Mouse (Mus musculus): ENCODE results near the gene Plekha8. TPM values are rescaled to one million over a fixed set of nuclear protein-coding genes. Genes with fewer than 3 reads are reported as not detected.
A peak's percentile ranks its signal among the peaks of the same experiment; 100 is the strongest.

Plekha8 gene
- polyA plus RNA-seq, 1 experiment from 2014 or later = 13.9 TPM

DNA sequence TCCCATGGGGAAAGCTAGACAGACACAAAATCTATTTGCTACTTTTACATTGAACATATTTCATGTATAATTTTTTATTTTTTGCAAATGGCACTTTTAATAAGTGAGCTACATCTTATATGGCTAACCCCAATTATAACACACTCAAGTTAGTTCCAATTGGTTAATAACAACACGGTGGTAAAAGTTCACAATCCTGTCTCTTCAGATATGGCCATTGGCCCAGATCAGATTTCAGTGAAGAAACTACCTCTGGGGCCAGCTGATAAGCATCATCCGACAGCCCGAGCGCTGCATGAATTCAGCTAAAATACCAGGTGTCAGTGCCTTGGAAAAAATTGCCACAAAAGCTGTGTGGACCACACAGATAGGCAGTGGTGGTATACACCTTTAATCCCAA is 7.2 kb upstream of the Plekha8 start:
- H3K4me3 ChIP-seq = no peak overlapping the region
- WGBS = 70% methylated on average over 4 of the region's 4 CpGs
- no peak overlapping the region for H3K27ac ChIP-seq (ENCODE audit: poor library complexity, severe bottlenecking)
- H3K36me3 ChIP-seq = peaks cover 14% of the 10 kb centered on the region
- no peak overlapping the region for H3K4me2 ChIP-seq
- H3K27me3 ChIP-seq (replicated peaks) = no peaks in the 10 kb centered on the region
- H3K9me3 ChIP-seq (replicated peaks) = no peaks in the 10 kb centered on the region
- ATAC-seq (ENCODE audit: insufficient number of reproducible peaks, low FRiP score) = no peak
- H3K9ac ChIP-seq = no peak overlapping the region
- peaks cover 13% of the 10 kb centered on the region for H3K4me1 ChIP-seq (replicated peaks)

DNA sequence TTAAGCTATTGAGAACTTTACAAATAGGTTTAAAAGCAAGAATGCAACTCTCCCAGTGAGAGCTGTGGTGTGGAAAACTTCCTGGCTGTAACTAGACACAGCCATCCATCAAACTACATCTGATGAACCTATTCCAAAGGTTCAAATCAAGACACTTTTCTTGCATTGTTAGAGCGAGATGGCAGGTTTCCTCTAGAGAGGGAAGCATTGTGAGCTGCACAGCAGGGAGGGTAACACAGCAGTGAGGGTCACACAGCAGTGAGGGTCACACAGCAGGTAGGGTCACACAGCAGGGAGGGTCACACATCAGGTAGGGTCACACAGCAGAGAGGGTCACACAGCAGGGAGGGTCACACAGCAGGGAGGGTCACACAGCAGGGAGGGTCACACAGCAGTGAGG is 6.7 kb upstream of the Plekha8 start:
- WGBS = 67% methylated on average over 1 of the region's 1 CpGs
- no peak overlapping the region for H3K27ac ChIP-seq (ENCODE audit: poor library complexity, severe bottlenecking)
- ATAC-seq (ENCODE audit: insufficient number of reproducible peaks, low FRiP score) = no peak
- peaks cover 13% of the 10 kb centered on the region for H3K4me1 ChIP-seq (replicated peaks)
- peaks cover 9% of the 10 kb centered on the region for H3K36me3 ChIP-seq
- no peaks in the 10 kb centered on the region for H3K9me3 ChIP-seq (replicated peaks)
- no peak overlapping the region for H3K9ac ChIP-seq
- no peak overlapping the region for H3K4me3 ChIP-seq
- H3K4me2 ChIP-seq = no peak overlapping the region
- no peaks in the 10 kb centered on the region for H3K27me3 ChIP-seq (replicated peaks)

DNA sequence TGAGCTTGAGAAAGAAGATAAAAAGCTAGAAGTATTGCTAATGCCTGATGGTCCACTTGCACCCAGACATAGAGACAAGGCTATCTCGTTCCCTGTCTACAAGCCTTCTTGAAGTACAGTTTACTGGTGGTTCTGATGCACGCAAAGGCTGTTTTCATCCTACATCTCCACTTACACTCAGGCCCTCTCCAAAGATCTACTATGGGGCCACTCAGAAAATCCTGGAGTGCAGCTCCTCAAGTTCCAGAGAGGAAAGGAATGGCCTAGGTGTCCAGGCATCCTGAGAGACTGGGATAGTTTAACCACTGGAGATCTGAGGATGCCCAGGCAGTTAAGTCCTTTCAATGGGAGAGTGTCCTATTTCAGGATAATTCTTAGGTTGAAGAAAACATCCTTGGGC is 4.2 kb upstream of the Plekha8 start:
- H3K27ac ChIP-seq (ENCODE audit: poor library complexity, severe bottlenecking) = no peak overlapping the region
- H3K9ac ChIP-seq = no peak overlapping the region
- no peak overlapping the region for H3K4me3 ChIP-seq
- ATAC-seq (ENCODE audit: insufficient number of reproducible peaks, low FRiP score) = no peak
- no peak overlapping the region for H3K4me2 ChIP-seq
- no peaks in the 10 kb centered on the region for H3K36me3 ChIP-seq
- H3K4me1 ChIP-seq (replicated peaks) = peaks cover 17% of the 10 kb centered on the region
- 84% methylated on average over 2 of the region's 2 CpGs for WGBS
- H3K9me3 ChIP-seq (replicated peaks) = no peaks in the 10 kb centered on the region
- H3K27me3 ChIP-seq (replicated peaks) = no peaks in the 10 kb centered on the region

DNA sequence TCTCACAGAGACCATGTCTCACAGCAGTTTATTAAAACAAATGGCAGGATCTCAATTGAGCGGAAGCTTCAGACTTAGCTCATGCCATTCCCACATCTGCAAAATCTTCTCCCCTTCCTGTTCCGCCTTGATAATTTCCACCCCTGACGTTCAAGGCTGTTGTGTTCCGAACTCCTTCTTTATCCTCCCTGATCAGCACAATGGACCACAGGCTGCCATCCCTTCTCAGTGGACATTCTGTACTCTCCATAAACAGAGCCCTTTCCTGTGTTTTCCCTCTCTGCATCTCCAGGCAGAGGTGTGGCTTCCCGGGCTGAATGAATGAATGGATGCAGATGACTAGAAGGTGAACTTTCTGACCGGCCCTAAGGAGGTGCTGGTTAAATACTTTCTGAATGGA is 3.1 kb upstream of the Plekha8 start:
- no peak overlapping the region for H3K27ac ChIP-seq (ENCODE audit: poor library complexity, severe bottlenecking)
- peaks cover 27% of the 10 kb centered on the region for H3K4me1 ChIP-seq (replicated peaks)
- no peaks in the 10 kb centered on the region for H3K27me3 ChIP-seq (replicated peaks)

DNA sequence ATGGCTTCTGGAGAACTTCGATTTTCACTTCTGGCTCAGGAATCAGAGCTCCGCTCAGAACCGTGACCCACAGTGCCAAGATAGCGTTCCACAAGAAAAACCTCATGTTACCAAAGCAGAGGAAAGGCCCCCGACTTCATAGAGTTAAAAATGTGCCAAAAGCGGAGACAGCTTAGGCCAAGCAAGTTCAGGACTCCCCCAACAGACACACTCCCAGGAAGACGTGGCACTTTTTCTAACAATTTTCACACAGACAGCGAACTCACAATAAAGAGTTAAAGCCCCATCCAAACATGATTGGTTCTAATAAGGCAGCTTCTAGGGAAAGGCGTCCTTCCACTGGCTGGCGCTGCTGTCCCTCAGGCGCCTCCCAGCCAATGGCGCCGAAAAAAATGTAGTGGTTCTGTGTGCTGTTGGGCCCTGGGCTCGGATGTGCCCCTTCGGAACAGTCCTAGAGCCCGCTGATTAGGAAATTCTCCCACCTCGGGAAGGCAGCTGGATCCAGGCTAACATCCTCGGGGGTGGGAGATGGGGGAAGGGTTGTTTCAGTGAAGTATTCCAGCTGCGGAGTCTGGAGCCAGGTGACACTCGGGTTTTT is 1.9 kb upstream of the Plekha8 start:
- Histone ChIP-seq H3K27me3 (replicated peaks) (no peaks in the 10 kb centered on the region), H3K27ac (ENCODE audit: poor library complexity, severe bottlenecking) (peak overlapping the region; percentile 20; the same call in 1 of the 2 replicates), H3K36me3 (no peaks in the 10 kb centered on the region), H3K4me2 (peak overlapping the region; percentile 66), H3K4me1 (replicated peaks) (peaks cover 32% of the 10 kb centered on the region), H3K4me3 (peak overlapping the region; percentile 61), H3K9ac (peak overlapping the region; percentile 78), H3K9me3 (replicated peaks) (no peaks in the 10 kb centered on the region)
- WGBS = under 1% methylated on average over 20 of the region's 20 CpGs
- peak; percentile 82 for ATAC-seq (ENCODE audit: insufficient number of reproducible peaks, low FRiP score)

More for the DNA sequence above, 3.1 kb upstream of the Plekha8 start:
- Histone ChIP-seq H3K36me3 (no peaks in the 10 kb centered on the region), H3K4me2 (peak overlapping the region; percentile 64), H3K9me3 (replicated peaks) (no peaks in the 10 kb centered on the region), H3K9ac (peak overlapping the region; percentile 55; the same call in 1 of the 2 replicates), H3K4me3 (peak overlapping the region; percentile 35)
- ATAC-seq (ENCODE audit: insufficient number of reproducible peaks, low FRiP score) = no peak
- 38% methylated on average over 6 of the region's 6 CpGs for WGBS

DNA sequence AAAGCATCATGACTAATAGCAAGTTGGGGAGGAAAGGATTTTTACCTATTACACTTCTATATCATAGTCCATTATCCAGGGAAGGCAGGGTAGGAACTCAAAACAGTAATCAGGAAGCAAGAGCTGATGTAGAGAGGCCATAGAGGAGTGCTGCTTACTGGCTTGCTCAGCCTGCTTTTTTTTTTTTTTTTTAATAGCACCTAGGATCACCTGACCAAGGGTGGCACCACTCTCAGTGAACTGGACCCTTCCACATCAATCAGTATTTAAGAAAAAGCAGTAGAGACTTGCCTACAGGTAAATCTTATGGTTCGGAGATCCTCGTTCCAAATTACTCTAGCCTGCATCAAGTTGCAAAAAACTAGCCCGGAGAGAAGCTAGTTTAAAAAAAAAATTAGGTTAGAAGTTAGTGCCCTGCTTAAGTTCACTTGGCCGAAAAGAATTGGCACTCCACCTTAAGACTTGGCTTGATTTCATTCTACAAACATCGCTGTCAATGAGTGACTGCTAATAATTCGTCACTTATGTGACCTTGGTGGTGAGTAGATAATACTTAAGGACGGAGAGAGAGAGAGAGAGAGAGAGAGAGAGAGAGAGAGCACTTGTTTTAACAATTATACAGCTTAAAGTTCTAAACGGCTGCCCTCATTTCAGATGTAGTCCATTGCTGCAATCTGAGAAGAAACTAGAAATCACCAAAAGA is 994 bp upstream of the Plekha8 start:
- Histone ChIP-seq H3K4me3 (peak overlapping the region; percentile 61), H3K27ac (ENCODE audit: poor library complexity, severe bottlenecking) (0 out of 2 replicates have a peak overlapping the region, but pooled peaks have one; percentile 20), H3K27me3 (replicated peaks) (no peaks in the 10 kb centered on the region), H3K36me3 (no peaks in the 10 kb centered on the region), H3K4me1 (replicated peaks) (peaks cover 32% of the 10 kb centered on the region), H3K9ac (no peak overlapping the region), H3K4me2 (peak overlapping the region; percentile 66), H3K9me3 (replicated peaks) (no peaks in the 10 kb centered on the region)
- 49% methylated on average over 8 of the region's 8 CpGs for WGBS
- no peak for ATAC-seq (ENCODE audit: insufficient number of reproducible peaks, low FRiP score)

DNA sequence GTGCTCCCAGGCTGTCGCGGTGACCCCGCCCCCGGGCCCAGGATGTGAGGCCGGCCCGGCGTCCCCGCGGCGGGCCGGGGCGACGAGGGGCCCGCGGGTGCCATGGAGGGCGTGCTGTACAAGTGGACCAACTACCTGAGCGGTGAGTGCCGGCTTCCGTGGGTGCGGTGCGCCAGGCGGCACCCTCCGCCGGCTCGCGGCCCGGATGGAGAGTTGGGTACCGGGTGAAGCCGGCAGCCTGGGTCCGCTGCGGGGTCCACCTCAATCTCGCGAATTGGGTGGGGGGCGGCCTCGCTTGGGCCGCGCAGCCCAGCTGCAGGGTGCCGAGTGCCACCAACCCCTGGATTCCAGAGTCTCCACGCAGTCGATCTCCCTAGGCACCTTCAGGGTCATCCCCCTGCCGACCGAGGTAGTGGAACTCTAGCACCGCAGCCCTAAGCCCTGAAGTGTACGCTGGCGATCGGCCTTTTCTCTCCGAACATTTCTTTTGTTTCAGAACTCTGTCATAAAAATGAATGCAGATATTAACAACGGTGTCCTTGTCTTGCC is 493 bp downstream of the Plekha8 start:
- Histone ChIP-seq H3K4me3 (peak overlapping the region; percentile 83), H3K4me1 (replicated peaks) (peaks cover 32% of the 10 kb centered on the region), H3K27ac (ENCODE audit: poor library complexity, severe bottlenecking) (peak overlapping the region; percentile 66), H3K4me2 (peak overlapping the region; percentile 74), H3K9me3 (replicated peaks) (no peaks in the 10 kb centered on the region), H3K36me3 (no peaks in the 10 kb centered on the region), H3K27me3 (replicated peaks) (no peaks in the 10 kb centered on the region), H3K9ac (peak overlapping the region; percentile 89)
- WGBS = 3% methylated on average over 47 of the region's 48 CpGs
- peak; percentile 29; the same call in 1 of the 2 replicates for ATAC-seq (ENCODE audit: insufficient number of reproducible peaks, low FRiP score)

DNA sequence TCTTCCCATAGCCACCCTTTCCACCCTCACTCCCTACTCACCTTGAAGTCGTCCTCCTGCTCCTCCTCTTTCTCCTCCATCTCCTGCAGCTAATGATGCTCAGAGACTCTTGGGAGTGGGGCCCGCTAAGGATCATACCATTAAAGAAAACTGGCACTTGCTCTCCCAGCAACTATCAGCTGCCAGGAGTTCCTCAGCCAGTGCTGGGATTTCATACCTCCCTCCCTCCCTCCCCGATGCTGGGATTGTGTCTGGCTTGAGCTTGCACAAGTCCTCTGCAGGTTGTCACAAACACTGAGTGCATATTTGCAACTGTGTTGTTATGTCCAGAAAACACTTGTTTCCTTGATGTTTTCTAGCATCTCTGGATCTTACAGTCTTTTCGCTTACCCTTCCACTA is 2.3 kb downstream of the Plekha8 start, which contains the start of gene Fkbp14:
Gene Fkbp14 (minus strand): TSS at position 101 of the 400 bp plus-strand sequence.
- ATAC-seq (ENCODE audit: insufficient number of reproducible peaks, low FRiP score) = no peak
- peaks cover 24% of the 10 kb centered on the region for H3K4me1 ChIP-seq (replicated peaks)
- peak within 1 kb of the TSS; percentile 83 for H3K4me3 ChIP-seq
- H3K9me3 ChIP-seq (replicated peaks) = no peaks in the 10 kb centered on the region
- no peak within 1 kb of the TSS for H3K27ac ChIP-seq (ENCODE audit: poor library complexity, severe bottlenecking)
- H3K36me3 ChIP-seq = no peaks in the 10 kb centered on the region
- WGBS = 80% methylated on average over 4 of the region's 4 CpGs
- no peak within 1 kb of the TSS for H3K9ac ChIP-seq
- H3K4me2 ChIP-seq = peak within 1 kb of the TSS; percentile 74
- H3K27me3 ChIP-seq (replicated peaks) = no peaks in the 10 kb centered on the region

DNA sequence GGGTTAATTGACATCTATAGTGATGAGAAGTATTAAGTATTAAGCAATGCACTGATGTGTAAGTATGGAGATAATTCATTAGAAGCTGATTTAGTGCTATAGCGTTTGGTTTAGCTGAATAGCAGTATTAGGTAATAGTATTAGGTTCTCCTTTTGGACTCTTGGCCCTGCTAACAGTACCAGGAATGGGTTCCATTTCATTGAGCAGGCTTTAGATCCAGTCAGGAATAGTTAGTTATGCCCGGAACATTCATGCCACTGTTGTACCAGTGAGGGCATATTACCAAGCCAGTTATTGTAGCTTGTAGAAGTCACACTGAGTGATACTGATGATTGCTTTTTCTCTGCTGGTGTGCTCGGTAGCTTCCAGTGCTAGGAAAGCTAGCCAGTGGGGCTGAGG is 2.8 kb downstream of the Plekha8 start:
- H3K4me2 ChIP-seq = no peak overlapping the region

DNA sequence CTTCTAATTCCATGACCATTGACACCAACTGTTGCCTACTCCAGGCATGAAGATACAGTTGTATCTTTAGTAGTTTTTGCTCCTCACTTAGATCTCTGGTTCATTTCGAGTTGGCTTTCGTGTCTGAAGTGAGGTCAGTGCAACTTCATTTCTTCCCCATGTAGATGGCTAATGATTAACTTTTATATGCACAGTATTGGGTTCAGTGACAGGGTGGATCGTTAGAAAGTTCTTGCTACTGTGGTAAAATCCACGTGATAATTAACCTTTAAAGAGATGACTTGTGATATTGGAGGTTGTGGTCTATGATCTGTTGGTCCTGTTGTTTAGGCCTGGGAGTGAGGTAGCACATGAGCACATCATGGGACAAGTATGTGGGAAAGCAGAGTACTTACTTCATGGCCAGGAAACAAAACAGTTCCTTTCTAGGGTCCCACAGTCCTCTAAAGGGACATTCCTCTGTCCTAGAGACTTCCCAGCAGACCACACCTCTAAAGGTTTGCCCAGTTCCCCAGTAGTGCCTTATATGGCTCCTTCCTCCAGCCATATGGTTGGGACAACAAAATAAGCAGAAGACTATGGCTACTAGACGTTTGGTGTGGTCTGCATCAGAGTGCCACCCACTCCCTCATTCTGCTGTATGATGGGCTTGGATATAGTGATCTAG is 5.9 kb downstream of the Plekha8 start:
- Histone ChIP-seq H3K4me2 (no peak overlapping the region), H3K9me3 (replicated peaks) (no peaks in the 10 kb centered on the region; the same call in 1 of the 2 replicates), H3K27ac (ENCODE audit: poor library complexity, severe bottlenecking) (no peak overlapping the region), H3K36me3 (0 out of 2 replicates have a peak, but pooled peaks cover 2% of the 10 kb centered on the region), H3K27me3 (replicated peaks) (no peaks in the 10 kb centered on the region), H3K4me1 (replicated peaks) (peaks cover 20% of the 10 kb centered on the region), H3K4me3 (no peak overlapping the region), H3K9ac (no peak overlapping the region)
- 77% methylated on average over 5 of the region's 5 CpGs for WGBS
- no peak for ATAC-seq (ENCODE audit: insufficient number of reproducible peaks, low FRiP score)

More for the DNA sequence above, 2.8 kb downstream of the Plekha8 start:
- H3K36me3 ChIP-seq = no peaks in the 10 kb centered on the region
- H3K9ac ChIP-seq = no peak overlapping the region
- peaks cover 24% of the 10 kb centered on the region for H3K4me1 ChIP-seq (replicated peaks)
- ATAC-seq (ENCODE audit: insufficient number of reproducible peaks, low FRiP score) = no peak
- no peak overlapping the region for H3K27ac ChIP-seq (ENCODE audit: poor library complexity, severe bottlenecking)
- no peaks in the 10 kb centered on the region for H3K27me3 ChIP-seq (replicated peaks)
- no peaks in the 10 kb centered on the region for H3K9me3 ChIP-seq (replicated peaks)
- 89% methylated on average over 3 of the region's 3 CpGs for WGBS
- no peak overlapping the region for H3K4me3 ChIP-seq

DNA sequence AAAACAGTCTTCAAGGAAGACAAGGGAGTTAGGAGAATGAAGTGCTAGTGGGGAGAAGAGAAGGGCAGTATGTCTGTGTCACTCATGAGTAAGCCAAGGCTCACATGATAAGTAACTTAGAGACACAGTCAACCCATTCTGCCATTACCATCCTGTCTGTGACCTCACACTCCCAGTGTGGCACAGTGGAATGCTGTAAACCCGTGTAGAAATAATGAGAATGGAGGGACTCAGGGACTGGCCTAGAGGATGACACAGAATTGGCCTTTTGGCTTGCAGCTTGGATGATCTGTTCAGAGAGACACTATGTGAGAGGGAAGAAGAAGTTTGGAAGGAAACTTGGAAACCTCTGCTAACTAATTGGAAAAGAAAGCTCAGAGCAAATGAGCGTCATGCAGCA is 8.0 kb downstream of the Plekha8 start:
- H3K9ac ChIP-seq = no peak overlapping the region
- no peak overlapping the region for H3K27ac ChIP-seq (ENCODE audit: poor library complexity, severe bottlenecking)
- 0 out of 2 replicates have a peak, but pooled peaks cover 5% of the 10 kb centered on the region for H3K4me1 ChIP-seq (replicated peaks)
- no peak overlapping the region for H3K4me3 ChIP-seq
- ATAC-seq (ENCODE audit: insufficient number of reproducible peaks, low FRiP score) = no peak
- H3K27me3 ChIP-seq (replicated peaks) = no peaks in the 10 kb centered on the region
- H3K9me3 ChIP-seq (replicated peaks) = no peaks in the 10 kb centered on the region; the same call in 1 of the 2 replicates
- 82% methylated on average over 2 of the region's 2 CpGs for WGBS
- no peak overlapping the region for H3K4me2 ChIP-seq
- H3K36me3 ChIP-seq = 0 out of 2 replicates have a peak, but pooled peaks cover 2% of the 10 kb centered on the region

Measured in heart, embryonic 12.5 days (tissue).